Mouse (Mus musculus) liver, embryonic 14.5 days (tissue): ENCODE measurements around the gene Tatdn3.

Experiments
- CTCF ChIP-seq: IDR thresholded peaks from 2 replicates; pipeline ENCODE4 v1.5.1; 2016; ENCODE audit warnings: antibody characterized with exemption, low read depth, control low read depth
- EP300 ChIP-seq: IDR thresholded peaks from 2 replicates; pipeline ENCODE4 v1.6.1; 2016; ENCODE audit warnings: antibody characterized with exemption, low read depth

GRCm38 (mm10) chr1:191041352-191041751, 21.4 kb downstream of the Tatdn3 start:
- TF ChIP-seq CTCF (no peak), EP300 (no peak)
